Mouse (Mus musculus): ENCODE measurements around the gene Nkapd1.

GRCm38 (mm10) chr9:50567881-50568280, 49.4 kb downstream of the Nkapd1 start:
- TF ChIP-seq CTCF (IDR thresholded peaks at IDR 0.05; ENCODE audit: low read depth, low read length) = no peak
- TF ChIP-seq POLR2A (IDR thresholded peaks at IDR 0.05; ENCODE audit: extremely low read depth, insufficient read depth, low read length) = no peak
